Mouse (Mus musculus) spleen, adult 2 months (tissue): Measurements from ENCODE around the gene Spc24.

Source experiments
- CTCF ChIP-seq: fragments of 200-500 bp; IDR thresholded peaks from 2 replicates; pipeline ENCODE4 v1.5.1; 2011; ENCODE audit warnings: mild to moderate bottlenecking, inconsistent platforms; ENCODE audit not compliant: insufficient read depth, insufficient read length, insufficient replicate concordance; ENCODE audit errors: extremely low read depth
- POLR2A ChIP-seq: fragments of 200-500 bp; IDR thresholded peaks from 2 replicates; pipeline ENCODE4 v1.6.1; 2011; ENCODE audit warnings: low read depth, low read length, inconsistent platforms

GRCm38 (mm10) chr9:21732288-21732687 is 27.8 kb downstream of the Spc24 start:
- TF ChIP-seq CTCF = no peak
- TF ChIP-seq POLR2A = no peak
